Mouse (Mus musculus) mesoderm, embryonic 11.5 days (tissue): ENCODE data around the gene Slc37a1.
"Not testable (repeated sequence)": the region's sequence is repeated elsewhere in the genome, so short reads cannot be mapped to it uniquely, and the experiment has no call there.

ENCODE experiments used
- DNase-seq: peaks from one replicate; pipeline ENCODE4 v3.0.0-alpha.2; 2012; ENCODE audit warnings: low read depth, low spot score

Gene Slc37a1

GRCm38 (mm10) chr17:31268016-31268415, 18.6 kb upstream of the Slc37a1 start:
- DNase-seq = no peak

GRCm38 (mm10) chr17:31269761-31270160, 16.8 kb upstream of the Slc37a1 start:
- DNase-seq = no peak

GRCm38 (mm10) chr17:31270246-31270645, 16.3 kb upstream of the Slc37a1 start:
- no peak for DNase-seq

GRCm38 (mm10) chr17:31270736-31271135, 15.9 kb upstream of the Slc37a1 start:
- not testable (repeated sequence) for DNase-seq

GRCm38 (mm10) chr17:31271136-31271851, 15.3 kb upstream of the Slc37a1 start:
- no peak for DNase-seq

- no peak for DNase-seq
Measured at GRCm38 (mm10) chr17:31272416-31273165, 14.0 kb upstream of the Slc37a1 start.

- DNase-seq = no peak
Measured at GRCm38 (mm10) chr17:31273631-31274030, 13.0 kb upstream of the Slc37a1 start.

GRCm38 (mm10) chr17:31275181-31275580, 11.4 kb upstream of the Slc37a1 start:
- no peak for DNase-seq

GRCm38 (mm10) chr17:31276207-31276921, 10.2 kb upstream of the Slc37a1 start:
- DNase-seq = no peak

- peak; percentile 91 for DNase-seq
Measured at GRCm38 (mm10) chr17:31276922-31277918, 9.4 kb upstream of the Slc37a1 start, which contains the start of gene Rsph1. Rsph1 (minus strand) TSS chr17:31277383.

- no peak for DNase-seq
Measured at GRCm38 (mm10) chr17:31277931-31278330, 8.7 kb upstream of the Slc37a1 start.

GRCm38 (mm10) chr17:31279541-31279940, 7.1 kb upstream of the Slc37a1 start:
- DNase-seq = no peak

- DNase-seq = no peak
Measured at GRCm38 (mm10) chr17:31280269-31280668, 6.3 kb upstream of the Slc37a1 start.

GRCm38 (mm10) chr17:31281830-31282686, 4.5 kb upstream of the Slc37a1 start:
- DNase-seq = no peak

GRCm38 (mm10) chr17:31282687-31283053, 3.9 kb upstream of the Slc37a1 start:
- DNase-seq = no peak

- no peak for DNase-seq
Measured at GRCm38 (mm10) chr17:31285867-31286266, 725 bp upstream of the Slc37a1 start.

GRCm38 (mm10) chr17:31287216-31287615, 624 bp downstream of the Slc37a1 start:
- DNase-seq = no peak

GRCm38 (mm10) chr17:31288999-31289726, 2.6 kb downstream of the Slc37a1 start:
- no peak for DNase-seq

- no peak for DNase-seq
Measured at GRCm38 (mm10) chr17:31290311-31290710, 3.7 kb downstream of the Slc37a1 start.
